Mouse (Mus musculus): ENCODE data around the gene Specc1.

DNA sequence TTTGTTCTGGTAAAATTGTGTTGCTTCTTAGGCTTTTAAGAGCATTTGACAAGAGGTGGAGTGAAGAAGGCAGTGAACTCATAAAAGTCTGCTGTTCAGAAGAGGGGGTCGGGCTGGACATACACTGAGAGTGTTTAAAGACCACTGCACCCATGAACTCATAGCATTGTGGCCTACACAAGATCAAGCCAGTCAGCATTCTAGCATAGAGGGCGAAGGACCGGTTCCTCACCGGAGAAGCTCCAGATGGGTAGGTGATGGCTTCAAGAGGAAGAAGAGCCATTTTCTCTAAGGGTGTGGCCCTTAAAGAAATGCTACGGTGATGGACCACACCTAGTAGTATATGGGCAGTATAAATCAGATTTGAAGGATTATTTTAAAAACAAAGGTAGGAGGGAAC lies 119.0 kb downstream of the Specc1 start:
- no peak for TF ChIP-seq EP300 (IDR thresholded peaks at IDR 0.05; ENCODE audit: low read depth)
- TF ChIP-seq CTCF (IDR thresholded peaks at IDR 0.05; ENCODE audit: low read depth) = no peak
